Mouse (Mus musculus): ENCODE data around the gene Tifa. TPM values are rescaled to one million over a fixed set of nuclear protein-coding genes. Genes with fewer than 3 reads are reported as not detected.

The Tifa gene
- total and polyA plus RNA-seq, 2 experiments from 2014 or later = 1.4 to 2.6 TPM

GRCm38 (mm10) chr3:127852722-127853121 lies 63.1 kb downstream of the Tifa start:
- WGBS = 81% methylated on average over 9 of the region's 9 CpGs
- Histone ChIP-seq H3K36me3 (ENCODE audit: insufficient read depth, low read length) (no peaks in the 10 kb centered on the region), H3K4me2 (ENCODE audit: low read depth, low read length, poor library complexity, severe bottlenecking) (no peak overlapping the region), H3K27ac (ENCODE audit: low read depth, low read length) (no peak overlapping the region), H3K9ac (replicated peaks; ENCODE audit: low read length, poor library complexity, severe bottlenecking) (no peak overlapping the region), H3K27me3 (ENCODE audit: insufficient read depth, low read length) (no peaks in the 10 kb centered on the region), H3K9me3 (ENCODE audit: low read length) (no peaks in the 10 kb centered on the region), H3K4me1 (ENCODE audit: insufficient read depth, low read length) (peaks cover 5% of the 10 kb centered on the region; the same call in 1 of the 2 replicates), H3K4me3 (ENCODE audit: low read depth, low read length) (no peak overlapping the region)
- ATAC-seq (ENCODE audit: low FRiP score) (no peak), DNase-seq (ENCODE audit: low spot score) (no peak)
- TF ChIP-seq CTCF (IDR thresholded peaks at IDR 0.05) = no peak

DNA sequence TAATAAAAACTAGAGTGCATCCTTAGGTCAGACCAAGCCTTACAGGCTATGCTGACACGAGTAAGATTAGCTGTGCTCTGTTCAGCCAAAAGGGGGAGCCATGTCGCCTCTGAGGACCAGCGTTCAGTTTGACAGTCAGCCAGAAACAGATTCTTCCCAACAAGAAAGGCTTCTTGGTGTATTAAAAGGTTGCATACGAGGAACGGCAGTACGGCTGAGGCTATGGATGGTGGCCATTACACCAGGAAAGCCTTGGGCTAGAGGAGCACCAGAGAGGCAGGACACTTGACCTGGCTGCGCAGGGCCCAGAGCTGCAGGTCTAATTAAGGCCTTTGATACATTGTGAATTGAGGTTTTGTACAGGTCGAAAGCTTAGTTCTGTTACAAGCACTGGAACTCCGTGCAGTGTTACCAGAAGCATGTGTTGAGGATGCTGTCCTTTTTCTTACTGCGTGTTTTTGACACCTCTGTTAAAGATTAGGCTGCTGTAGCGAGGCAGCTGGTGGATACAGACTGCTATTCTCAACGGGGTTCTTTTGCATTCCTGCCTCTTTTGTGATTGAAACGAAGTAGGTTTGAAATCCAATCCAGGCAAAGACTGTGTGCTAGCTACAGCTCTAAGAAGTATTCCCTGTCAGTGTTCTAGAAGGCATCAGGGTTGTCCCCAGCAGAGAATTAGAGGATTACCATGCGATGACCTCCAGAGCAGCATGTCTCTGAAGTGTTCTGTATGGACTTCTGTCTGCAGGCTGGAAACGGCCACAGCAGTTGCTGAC lies 64.0 kb downstream of the Tifa start:
- Histone ChIP-seq H3K27ac (ENCODE audit: low read depth, low read length) (no peak overlapping the region), H3K27me3 (ENCODE audit: insufficient read depth, low read length) (no peaks in the 10 kb centered on the region), H3K9me3 (ENCODE audit: low read length) (no peaks in the 10 kb centered on the region), H3K4me1 (ENCODE audit: insufficient read depth, low read length) (peaks cover 5% of the 10 kb centered on the region; the same call in 1 of the 2 replicates), H3K4me2 (ENCODE audit: low read depth, low read length, poor library complexity, severe bottlenecking) (peak overlapping the region; percentile 28; the same call in 1 of the 2 replicates), H3K4me3 (ENCODE audit: low read depth, low read length) (no peak overlapping the region), H3K36me3 (ENCODE audit: insufficient read depth, low read length) (no peaks in the 10 kb centered on the region), H3K9ac (replicated peaks; ENCODE audit: low read length, poor library complexity, severe bottlenecking) (no peak overlapping the region)
- ATAC-seq (ENCODE audit: low FRiP score) (peak; percentile 34; the same call in 1 of the 2 replicates), DNase-seq (ENCODE audit: low spot score) (peak; percentile 91)
- WGBS = 14% methylated on average over 15 of the region's 15 CpGs
- TF ChIP-seq CTCF (IDR thresholded peaks at IDR 0.05) = peak; percentile 90

GRCm38 (mm10) chr3:127861340-127861739 lies 71.7 kb downstream of the Tifa start:
- Histone ChIP-seq H3K4me2 (ENCODE audit: low read depth, low read length, poor library complexity, severe bottlenecking) (no peak overlapping the region), H3K9ac (replicated peaks; ENCODE audit: low read length, poor library complexity, severe bottlenecking) (no peak overlapping the region), H3K4me3 (ENCODE audit: low read depth, low read length) (no peak overlapping the region), H3K27ac (ENCODE audit: low read depth, low read length) (no peak overlapping the region), H3K27me3 (ENCODE audit: insufficient read depth, low read length) (no peaks in the 10 kb centered on the region), H3K4me1 (ENCODE audit: insufficient read depth, low read length) (no peaks in the 10 kb centered on the region), H3K9me3 (ENCODE audit: low read length) (no peaks in the 10 kb centered on the region), H3K36me3 (ENCODE audit: insufficient read depth, low read length) (no peaks in the 10 kb centered on the region)
- TF ChIP-seq CTCF (IDR thresholded peaks at IDR 0.05) = no peak
- WGBS = 92% methylated on average over 11 of the region's 11 CpGs
- no peak for ATAC-seq (ENCODE audit: low FRiP score)
- no peak for DNase-seq (ENCODE audit: low spot score)

DNA sequence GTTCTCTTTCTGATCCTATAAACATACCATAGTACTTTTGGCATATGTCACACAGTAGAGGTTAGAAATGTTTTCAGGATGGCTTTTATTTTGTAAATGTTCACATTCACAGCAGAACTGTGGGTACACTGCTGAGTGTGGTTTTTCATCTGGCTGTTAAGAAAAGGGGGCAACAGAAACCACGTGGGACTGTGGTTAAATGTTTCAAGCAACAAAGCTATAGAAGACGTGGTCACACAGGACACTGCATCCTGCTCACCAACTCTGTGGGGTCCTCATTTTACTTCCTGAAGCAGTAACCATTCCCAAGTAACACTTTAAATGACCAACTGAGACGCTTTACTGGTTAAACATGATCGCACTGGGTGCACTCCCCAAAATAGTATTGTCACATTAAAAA lies 72.9 kb downstream of the Tifa start:
- Histone ChIP-seq H3K4me2 (ENCODE audit: low read depth, low read length, poor library complexity, severe bottlenecking) (no peak overlapping the region), H3K4me1 (ENCODE audit: insufficient read depth, low read length) (no peaks in the 10 kb centered on the region), H3K36me3 (ENCODE audit: insufficient read depth, low read length) (no peaks in the 10 kb centered on the region), H3K27ac (ENCODE audit: low read depth, low read length) (no peak overlapping the region), H3K9ac (replicated peaks; ENCODE audit: low read length, poor library complexity, severe bottlenecking) (no peak overlapping the region), H3K27me3 (ENCODE audit: insufficient read depth, low read length) (no peaks in the 10 kb centered on the region), H3K4me3 (ENCODE audit: low read depth, low read length) (no peak overlapping the region), H3K9me3 (ENCODE audit: low read length) (no peaks in the 10 kb centered on the region)
- ATAC-seq (ENCODE audit: low FRiP score) (no peak), DNase-seq (ENCODE audit: low spot score) (no peak)
- 78% methylated on average over 4 of the region's 4 CpGs for WGBS
- TF ChIP-seq CTCF (IDR thresholded peaks at IDR 0.05) = no peak

DNA sequence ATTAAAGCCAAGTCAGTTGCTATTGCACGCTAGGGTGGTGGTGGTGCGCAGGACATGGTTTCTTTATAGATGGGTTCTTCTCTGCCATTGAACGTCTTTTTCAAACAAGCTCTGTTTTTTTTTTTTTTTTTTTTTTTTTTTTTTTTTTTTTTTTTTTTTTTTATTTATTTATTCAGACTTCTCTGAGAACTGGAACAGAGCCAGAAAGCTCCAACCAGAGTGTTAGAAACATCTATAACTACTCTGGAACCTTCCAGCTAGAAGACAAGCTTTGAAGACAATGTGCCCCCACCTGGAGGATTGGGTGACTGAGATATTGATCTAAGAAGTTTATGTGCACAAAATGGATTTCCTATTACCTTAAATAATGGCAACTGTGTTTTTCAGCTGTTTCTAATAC lies 74.0 kb downstream of the Tifa start:
- no peak for TF ChIP-seq CTCF (IDR thresholded peaks at IDR 0.05)
- WGBS = 60% methylated on average over 3 of the region's 3 CpGs
- H3K36me3 ChIP-seq (ENCODE audit: insufficient read depth, low read length) = no peaks in the 10 kb centered on the region
- ATAC-seq (ENCODE audit: low FRiP score) (no peak), DNase-seq (ENCODE audit: low spot score) (peak; percentile 16)
- no peak overlapping the region for H3K9ac ChIP-seq (replicated peaks; ENCODE audit: low read length, poor library complexity, severe bottlenecking)
- H3K4me1 ChIP-seq (ENCODE audit: insufficient read depth, low read length) = no peaks in the 10 kb centered on the region
- H3K27ac ChIP-seq (ENCODE audit: low read depth, low read length) = no peak overlapping the region
- no peaks in the 10 kb centered on the region for H3K27me3 ChIP-seq (ENCODE audit: insufficient read depth, low read length)
- no peaks in the 10 kb centered on the region for H3K9me3 ChIP-seq (ENCODE audit: low read length)
- H3K4me2 ChIP-seq (ENCODE audit: low read depth, low read length, poor library complexity, severe bottlenecking) = no peak overlapping the region
- H3K4me3 ChIP-seq (ENCODE audit: low read depth, low read length) = no peak overlapping the region

- Histone ChIP-seq H3K4me2 (ENCODE audit: low read depth, low read length, poor library complexity, severe bottlenecking) (no peak overlapping the region), H3K9me3 (ENCODE audit: low read length) (no peaks in the 10 kb centered on the region), H3K27ac (ENCODE audit: low read depth, low read length) (no peak overlapping the region), H3K4me1 (ENCODE audit: insufficient read depth, low read length) (no peaks in the 10 kb centered on the region), H3K9ac (replicated peaks; ENCODE audit: low read length, poor library complexity, severe bottlenecking) (no peak overlapping the region), H3K4me3 (ENCODE audit: low read depth, low read length) (no peak overlapping the region), H3K27me3 (ENCODE audit: insufficient read depth, low read length) (no peaks in the 10 kb centered on the region), H3K36me3 (ENCODE audit: insufficient read depth, low read length) (no peaks in the 10 kb centered on the region)
- TF ChIP-seq CTCF (IDR thresholded peaks at IDR 0.05) = peak; percentile 38
- 42% methylated on average over 2 of the region's 2 CpGs for WGBS
- peak; percentile 36 for DNase-seq (ENCODE audit: low spot score)
- ATAC-seq (ENCODE audit: low FRiP score) = no peak
Observed at GRCm38 (mm10) chr3:127864242-127864641, 74.6 kb downstream of the Tifa start.

Data from midbrain, postnatal 0 days (tissue).